In genomic region chr11:9011348-9011747, GRCm38 (mm10) we compare ENCODE assay signal across 8 mouse cellular contexts. TPM values are rescaled to one million over a fixed set of nuclear protein-coding genes. Genes with fewer than 3 reads are reported as not detected.
A peak's percentile ranks its signal among the peaks of the same experiment; 100 is the strongest.
DNase-seq lines count a peak whose midpoint lies in the region; ATAC-seq and TF ChIP-seq lines count a peak whose summit lies in the region.

No protein-coding gene starts in this region.

- H3K4me1 ChIP-seq in heart, postnatal 0 days (ENCODE audit: control insufficient read depth, insufficient read depth) = peaks cover 10% of the 10 kb centered on the region

- no peak for TF ChIP-seq EP300 in heart, postnatal 0 days (IDR thresholded peaks at IDR 0.05; ENCODE audit: low read depth)

- H3K4me2 ChIP-seq in heart, postnatal 0 days (ENCODE audit: low read depth, low read length) = peak overlapping the region; percentile 73

- WGBS in heart, postnatal 0 days = 1% methylated on average over 3 of the region's 3 CpGs

- H3K27me3 ChIP-seq in heart, postnatal 0 days (ENCODE audit: control insufficient read depth, insufficient read depth, low read length) = no peaks in the 10 kb centered on the region

- H3K27ac ChIP-seq in heart, postnatal 0 days (ENCODE audit: low read depth) = peak overlapping the region; percentile 94; the same call in 1 of the 2 replicates

- peak overlapping the region; percentile 96 for H3K4me3 ChIP-seq in heart, postnatal 0 days (ENCODE audit: low read depth, low read length)

- peaks cover 21% of the 10 kb centered on the region for H3K36me3 ChIP-seq in heart, postnatal 0 days (replicated peaks; ENCODE audit: control insufficient read depth, insufficient read depth, low read length)

- DNase-seq in heart, postnatal 0 days (ENCODE audit: low spot score) = no peak
- no peak for DNase-seq in heart, adult 9 months (ENCODE audit: low spot score in 2 of 2)
- DNase-seq in T-cell, adult 2 months (ENCODE audit: low spot score) = peak; percentile 2
- no peak for DNase-seq in retina, embryonic 14.5 days (ENCODE audit: low spot score)
- DNase-seq in frontal cortex, postnatal 36 days (ENCODE audit: low spot score in 2 of 2) = no peak
- no peak for DNase-seq in spleen, adult 12 weeks (ENCODE audit: low spot score)

- TF ChIP-seq CTCF in heart, postnatal 0 days (IDR thresholded peaks at IDR 0.05; ENCODE audit: low read depth) = no peak

- peak overlapping the region; percentile 89 for H3K9ac ChIP-seq in heart, postnatal 0 days (replicated peaks; ENCODE audit: low read depth, low read length)

- ATAC-seq in heart, postnatal 0 days (ENCODE audit: insufficient read depth, low read depth) = no peak
- peak; percentile 13 to 15; a peak in 2 of 4 replicates for ATAC-seq in hematopoietic stem cell, adult 5-6 weeks (replicated peaks in 1 of 2; ENCODE audit: insufficient read depth in 1 of 2, low FRiP score in 2 of 2, low TSS enrichment in 1 of 2, low read depth in 1 of 2, poor library complexity in 2 of 2, severe bottlenecking in 2 of 2)
- ATAC-seq in megakaryocyte-erythroid progenitor cell, adult 5-6 weeks (replicated peaks; ENCODE audit: low FRiP score, low TSS enrichment, poor library complexity, severe bottlenecking) = 0 out of 2 replicates have a peak, but pooled peaks have one; percentile 0

- no peaks in the 10 kb centered on the region for H3K9me3 ChIP-seq in heart, postnatal 0 days (replicated peaks; ENCODE audit: control insufficient read depth, low read length)

RNA-seq across cellular contexts. Expression of gene Hus1, which starts 0.4 kb away (rescaled TPM):
- 13.7 and 14.4 TPM in 2 replicates for total RNA-seq in heart, postnatal 0 days (2014; rRNA removed; ENCODE audit: low replicate concordance)
- polyA plus RNA-seq in heart, postnatal 0 days (2015; fragmentation: Nextera tagmentation; extraction: Ambion mirVana) = 8.1 and 8.4 TPM in 2 replicates
- total RNA-seq in hematopoietic stem cell, adult 5-6 weeks (2017) = 18.7 and 22.3 TPM in 2 replicates
- total RNA-seq in megakaryocyte-erythroid progenitor cell, adult 5-6 weeks (2014; fragmentation: Nextera tagmentation) = 36.2 and 36.5 TPM in 2 replicates
- total RNA-seq in megakaryocyte-erythroid progenitor cell, adult 5-6 weeks (2017) = 28.1 and 30.3 TPM in 2 replicates

RNA-seq across cellular contexts. Expression of gene Gm11992, which starts 37.0 kb away (rescaled TPM):
- total RNA-seq in heart, postnatal 0 days (2014; rRNA removed; ENCODE audit: low replicate concordance) = 11.3 and 12.3 TPM in 2 replicates
- polyA plus RNA-seq in heart, postnatal 0 days (2015; fragmentation: Nextera tagmentation; extraction: Ambion mirVana) = 6.5 and 7.7 TPM in 2 replicates
- 1.1 and 1.8 TPM in 2 replicates for total RNA-seq in hematopoietic stem cell, adult 5-6 weeks (2017)
- 0.92 TPM in 1 of 2 replicates, not detected in the other for total RNA-seq in megakaryocyte-erythroid progenitor cell, adult 5-6 weeks (2014; fragmentation: Nextera tagmentation)
- total RNA-seq in megakaryocyte-erythroid progenitor cell, adult 5-6 weeks (2017) = 0.38 TPM in 1 of 2 replicates, not detected in the other

RNA-seq across cellular contexts. Expression of gene Sun3, which starts 37.4 kb away (rescaled TPM):
- total RNA-seq in heart, postnatal 0 days (2014; rRNA removed; ENCODE audit: low replicate concordance) = 1.9 TPM in 1 of 2 replicates, not detected in the other
- polyA plus RNA-seq in heart, postnatal 0 days (2015; fragmentation: Nextera tagmentation; extraction: Ambion mirVana) = 2.3 and 3.0 TPM in 2 replicates
- total RNA-seq in hematopoietic stem cell, adult 5-6 weeks (2017) = not detected in 2 replicates
- total RNA-seq in megakaryocyte-erythroid progenitor cell, adult 5-6 weeks (2014; fragmentation: Nextera tagmentation) = not detected in 2 replicates
- not detected in 2 replicates for total RNA-seq in megakaryocyte-erythroid progenitor cell, adult 5-6 weeks (2017)

RNA-seq across cellular contexts. Expression of gene Pkd1l1, which starts 38.3 kb away (rescaled TPM):
- total RNA-seq in heart, postnatal 0 days (2014; rRNA removed; ENCODE audit: low replicate concordance) = not detected in 2 replicates
- 0.01 TPM in 1 of 2 replicates, not detected in the other for polyA plus RNA-seq in heart, postnatal 0 days (2015; fragmentation: Nextera tagmentation; extraction: Ambion mirVana)
- not detected in 2 replicates for total RNA-seq in hematopoietic stem cell, adult 5-6 weeks (2017)
- 0.11 TPM in 1 of 2 replicates, not detected in the other for total RNA-seq in megakaryocyte-erythroid progenitor cell, adult 5-6 weeks (2014; fragmentation: Nextera tagmentation)
- not detected in 2 replicates for total RNA-seq in megakaryocyte-erythroid progenitor cell, adult 5-6 weeks (2017)
